Mouse (Mus musculus): ENCODE results near the gene Xrcc2. TPM values are rescaled to one million over a fixed set of nuclear protein-coding genes. Genes with fewer than 3 reads are reported as not detected.
"Not testable (repeated sequence)": the region's sequence is repeated elsewhere in the genome, so short reads cannot be mapped to it uniquely, and the experiment has no call there.

Gene Xrcc2
- polyA plus RNA-seq (2012; ENCODE audit: insufficient read depth, insufficient read length, low replicate concordance, missing spikeins): not detected in 2 replicates

GRCm38 (mm10) chr5:25705567-25706349 is at the start of gene Xrcc2:
Xrcc2 (minus strand) TSS chr5:25705825.
- Histone ChIP-seq H3K4me1 (ENCODE audit: control insufficient read depth, insufficient read depth, low read length) (peaks cover 3% of the 10 kb centered on the region; the same call in 1 of the 2 replicates), H3K4me3 (ENCODE audit: insufficient read depth, low read depth, low read length) (peak within 1 kb of the TSS; percentile 62), H3K27ac (ENCODE audit: insufficient read depth, low read depth, low read length) (no peak within 1 kb of the TSS)
- TF ChIP-seq CTCF (IDR thresholded peaks at IDR 0.05; ENCODE audit: insufficient read depth, low read depth, low read length) (no peak), POLR2A (IDR thresholded peaks at IDR 0.05; ENCODE audit: insufficient read depth, low read depth, low read length) (peak; percentile 25)
- WGBS: 7% methylated on average over 51 of the region's 51 CpGs

- WGBS: 16% methylated on average over 2 of the region's 2 CpGs
- H3K27ac ChIP-seq (ENCODE audit: insufficient read depth, low read depth, low read length): peak overlapping the region; percentile 13; the same call in 1 of the 2 replicates
- no peaks in the 10 kb centered on the region for H3K4me1 ChIP-seq (ENCODE audit: control insufficient read depth, insufficient read depth, low read length)
- H3K4me3 ChIP-seq (ENCODE audit: insufficient read depth, low read depth, low read length): no peak overlapping the region
- no peak for TF ChIP-seq CTCF (IDR thresholded peaks at IDR 0.05; ENCODE audit: insufficient read depth, low read depth, low read length)
- no peak for TF ChIP-seq POLR2A (IDR thresholded peaks at IDR 0.05; ENCODE audit: insufficient read depth, low read depth, low read length)
Observed at GRCm38 (mm10) chr5:25754236-25754766, 48.7 kb upstream of the Xrcc2 start.

GRCm38 (mm10) chr5:25753556-25754235 is 48.1 kb upstream of the Xrcc2 start:
- TF ChIP-seq CTCF (IDR thresholded peaks at IDR 0.05; ENCODE audit: insufficient read depth, low read depth, low read length): no peak
- no peak for TF ChIP-seq POLR2A (IDR thresholded peaks at IDR 0.05; ENCODE audit: insufficient read depth, low read depth, low read length)
- no peak overlapping the region for H3K4me3 ChIP-seq (ENCODE audit: insufficient read depth, low read depth, low read length)
- 51% methylated on average over 8 of the region's 8 CpGs for WGBS
- H3K27ac ChIP-seq (ENCODE audit: insufficient read depth, low read depth, low read length): 0 out of 2 replicates have a peak overlapping the region, but pooled peaks have one; percentile 13
- no peaks in the 10 kb centered on the region for H3K4me1 ChIP-seq (ENCODE audit: control insufficient read depth, insufficient read depth, low read length)

GRCm38 (mm10) chr5:25752862-25753261 is 47.2 kb upstream of the Xrcc2 start:
- Histone ChIP-seq H3K4me1 (ENCODE audit: control insufficient read depth, insufficient read depth, low read length) (no peaks in the 10 kb centered on the region), H3K4me3 (ENCODE audit: insufficient read depth, low read depth, low read length) (no peak overlapping the region), H3K27ac (ENCODE audit: insufficient read depth, low read depth, low read length) (no peak overlapping the region)
- 69% methylated on average over 5 of the region's 5 CpGs for WGBS
- TF ChIP-seq POLR2A (IDR thresholded peaks at IDR 0.05; ENCODE audit: insufficient read depth, low read depth, low read length) (no peak), CTCF (IDR thresholded peaks at IDR 0.05; ENCODE audit: insufficient read depth, low read depth, low read length) (no peak)

- no peak for TF ChIP-seq POLR2A (IDR thresholded peaks at IDR 0.05; ENCODE audit: insufficient read depth, low read depth, low read length)
- TF ChIP-seq CTCF (IDR thresholded peaks at IDR 0.05; ENCODE audit: insufficient read depth, low read depth, low read length): no peak
- peak overlapping the region; percentile 45 for H3K27ac ChIP-seq (ENCODE audit: insufficient read depth, low read depth, low read length)
- H3K4me3 ChIP-seq (ENCODE audit: insufficient read depth, low read depth, low read length): no peak overlapping the region
- H3K4me1 ChIP-seq (ENCODE audit: control insufficient read depth, insufficient read depth, low read length): no peaks in the 10 kb centered on the region
Observed at GRCm38 (mm10) chr5:25751552-25751951, 45.9 kb upstream of the Xrcc2 start.

- 89% methylated on average over 3 of the region's 3 CpGs for WGBS
- TF ChIP-seq POLR2A (IDR thresholded peaks at IDR 0.05; ENCODE audit: insufficient read depth, low read depth, low read length) (no peak), CTCF (IDR thresholded peaks at IDR 0.05; ENCODE audit: insufficient read depth, low read depth, low read length) (no peak)
- Histone ChIP-seq H3K4me1 (ENCODE audit: control insufficient read depth, insufficient read depth, low read length) (no peaks in the 10 kb centered on the region), H3K4me3 (ENCODE audit: insufficient read depth, low read depth, low read length) (no peak overlapping the region), H3K27ac (ENCODE audit: insufficient read depth, low read depth, low read length) (peak overlapping the region; percentile 44; the same call in 1 of the 2 replicates)
Observed at GRCm38 (mm10) chr5:25748613-25749012, 43.0 kb upstream of the Xrcc2 start.

GRCm38 (mm10) chr5:25747904-25748303 is 42.3 kb upstream of the Xrcc2 start:
- H3K4me3 ChIP-seq (ENCODE audit: insufficient read depth, low read depth, low read length): no peak overlapping the region
- no peak overlapping the region for H3K27ac ChIP-seq (ENCODE audit: insufficient read depth, low read depth, low read length)
- TF ChIP-seq CTCF (IDR thresholded peaks at IDR 0.05; ENCODE audit: insufficient read depth, low read depth, low read length) (no peak), POLR2A (IDR thresholded peaks at IDR 0.05; ENCODE audit: insufficient read depth, low read depth, low read length) (no peak)
- H3K4me1 ChIP-seq (ENCODE audit: control insufficient read depth, insufficient read depth, low read length): no peaks in the 10 kb centered on the region

- not testable (repeated sequence) for H3K4me3 ChIP-seq (ENCODE audit: insufficient read depth, low read depth, low read length); H3K27ac ChIP-seq (ENCODE audit: insufficient read depth, low read depth, low read length); H3K4me1 ChIP-seq (ENCODE audit: control insufficient read depth, insufficient read depth, low read length)
- WGBS: 91% methylated on average over 1 of the region's 1 CpGs
Observed at GRCm38 (mm10) chr5:25738902-25739301, 33.3 kb upstream of the Xrcc2 start.

- WGBS: 50% methylated on average over 3 of the region's 3 CpGs
- H3K4me1 ChIP-seq (ENCODE audit: control insufficient read depth, insufficient read depth, low read length): no peaks in the 10 kb centered on the region
- no peak overlapping the region for H3K4me3 ChIP-seq (ENCODE audit: insufficient read depth, low read depth, low read length)
- no peak overlapping the region for H3K27ac ChIP-seq (ENCODE audit: insufficient read depth, low read depth, low read length)
- TF ChIP-seq POLR2A (IDR thresholded peaks at IDR 0.05; ENCODE audit: insufficient read depth, low read depth, low read length): no peak
- TF ChIP-seq CTCF (IDR thresholded peaks at IDR 0.05; ENCODE audit: insufficient read depth, low read depth, low read length): no peak
Observed at GRCm38 (mm10) chr5:25738448-25738847, 32.8 kb upstream of the Xrcc2 start.

Data from olfactory bulb, adult 2 months (tissue).